Mouse (Mus musculus): ENCODE measurements at regions not wholly inside any gene's neighbourhood (a gene's known extent, or its start where the extent isn't known, plus 50 kb on each side); places are given as distances from the start of the nearest gene placed in this dataset.

GRCm38 (mm10) chr12:93273652-93274051 lies 1424.7 kb upstream of the Sel1l start:
- TF ChIP-seq ZC3H11A (IDR thresholded peaks at IDR 0.05; ENCODE audit: borderline replicate concordance, low read depth, low read length): no peak
- no peak for TF ChIP-seq MAFK (IDR thresholded peaks at IDR 0.05; ENCODE audit: insufficient read depth, low read depth, low read length)
- TF ChIP-seq ZNF384 (IDR thresholded peaks at IDR 0.05; ENCODE audit: low read depth, low read length): no peak
- TF ChIP-seq CHD2 (IDR thresholded peaks at IDR 0.05; ENCODE audit: low read depth, low read length): no peak
- TF ChIP-seq HCFC1 (IDR thresholded peaks at IDR 0.05; ENCODE audit: borderline replicate concordance, insufficient read depth, low read length): no peak
- H3K4me3 ChIP-seq (ENCODE audit: insufficient read depth in 1 of 2, low read depth in 1 of 2, low read length in 2 of 2, poor library complexity in 1 of 2, severe bottlenecking in 1 of 2): no peak overlapping the region
- in situ Hi-C loops (cut with MboI; ENCODE audit: low sequenced_read_pairs in 2 of 2, unreplicated experiment in 2 of 2): no loop called here
- no peaks in the 10 kb centered on the region for H3K4me1 ChIP-seq (ENCODE audit: control insufficient read depth in 2 of 2, insufficient read depth in 2 of 2, low read length in 2 of 2, poor library complexity in 1 of 2)
- no peaks in the 10 kb centered on the region for H3K36me3 ChIP-seq (ENCODE audit: control insufficient read depth, insufficient read depth, low read length, poor library complexity, severe bottlenecking)
- no peak for DNase-seq (ENCODE audit: low read depth, low spot score)
- no peak overlapping the region for H3K27ac ChIP-seq (ENCODE audit: insufficient read depth, low read depth, low read length, poor library complexity, severe bottlenecking)
- H3K9me3 ChIP-seq (ENCODE audit: control insufficient read depth, insufficient read depth, low read depth, low read length): no peaks in the 10 kb centered on the region
- no peak overlapping the region for H3K9ac ChIP-seq (ENCODE audit: insufficient read depth, low read depth, low read length, poor library complexity, severe bottlenecking)

GRCm38 (mm10) chr12:93230237-93230636 lies 1381.3 kb upstream of the Sel1l start:
- H3K9ac ChIP-seq (ENCODE audit: insufficient read depth, low read depth, low read length, poor library complexity, severe bottlenecking): no peak overlapping the region
- no peak for DNase-seq (ENCODE audit: low read depth, low spot score)
- TF ChIP-seq ZNF384 (IDR thresholded peaks at IDR 0.05; ENCODE audit: low read depth, low read length) (no peak), CHD2 (IDR thresholded peaks at IDR 0.05; ENCODE audit: low read depth, low read length) (no peak), MAFK (IDR thresholded peaks at IDR 0.05; ENCODE audit: insufficient read depth, low read depth, low read length) (no peak)

GRCm38 (mm10) chr12:93226826-93227225 lies 1377.9 kb upstream of the Sel1l start:
- H3K27ac ChIP-seq (ENCODE audit: insufficient read depth, low read depth, low read length, poor library complexity, severe bottlenecking): no peak overlapping the region
- TF ChIP-seq HCFC1 (IDR thresholded peaks at IDR 0.05; ENCODE audit: borderline replicate concordance, insufficient read depth, low read length) (no peak), CHD2 (IDR thresholded peaks at IDR 0.05; ENCODE audit: low read depth, low read length) (no peak), ZNF384 (IDR thresholded peaks at IDR 0.05; ENCODE audit: low read depth, low read length) (no peak), MAFK (IDR thresholded peaks at IDR 0.05; ENCODE audit: insufficient read depth, low read depth, low read length) (no peak), ZC3H11A (IDR thresholded peaks at IDR 0.05; ENCODE audit: borderline replicate concordance, low read depth, low read length) (no peak)
- no peak overlapping the region for H3K4me3 ChIP-seq (ENCODE audit: insufficient read depth in 1 of 2, low read depth in 1 of 2, low read length in 2 of 2, poor library complexity in 1 of 2, severe bottlenecking in 1 of 2)
- no peaks in the 10 kb centered on the region for H3K4me1 ChIP-seq (ENCODE audit: control insufficient read depth in 2 of 2, insufficient read depth in 2 of 2, low read length in 2 of 2, poor library complexity in 1 of 2)
- no peak for DNase-seq (ENCODE audit: low read depth, low spot score)
- H3K9me3 ChIP-seq (ENCODE audit: control insufficient read depth, insufficient read depth, low read depth, low read length): no peaks in the 10 kb centered on the region
- in situ Hi-C loops (cut with MboI; ENCODE audit: low sequenced_read_pairs in 2 of 2, unreplicated experiment in 2 of 2): no loop called here
- H3K36me3 ChIP-seq (ENCODE audit: control insufficient read depth, insufficient read depth, low read length, poor library complexity, severe bottlenecking): no peaks in the 10 kb centered on the region
- no peak overlapping the region for H3K9ac ChIP-seq (ENCODE audit: insufficient read depth, low read depth, low read length, poor library complexity, severe bottlenecking)

More at GRCm38 (mm10) chr12:93230237-93230636, 1381.3 kb upstream of the Sel1l start:
- in situ Hi-C loops (cut with MboI; ENCODE audit: low sequenced_read_pairs in 2 of 2, unreplicated experiment in 2 of 2): no loop called here
- H3K9me3 ChIP-seq (ENCODE audit: control insufficient read depth, insufficient read depth, low read depth, low read length): no peaks in the 10 kb centered on the region
- H3K36me3 ChIP-seq (ENCODE audit: control insufficient read depth, insufficient read depth, low read length, poor library complexity, severe bottlenecking): no peaks in the 10 kb centered on the region
- H3K4me1 ChIP-seq (ENCODE audit: control insufficient read depth in 2 of 2, insufficient read depth in 2 of 2, low read length in 2 of 2, poor library complexity in 1 of 2): no peaks in the 10 kb centered on the region
- no peak overlapping the region for H3K27ac ChIP-seq (ENCODE audit: insufficient read depth, low read depth, low read length, poor library complexity, severe bottlenecking)
- no peak overlapping the region for H3K4me3 ChIP-seq (ENCODE audit: insufficient read depth in 1 of 2, low read depth in 1 of 2, low read length in 2 of 2, poor library complexity in 1 of 2, severe bottlenecking in 1 of 2)

GRCm38 (mm10) chr12:93221179-93221922 lies 1372.4 kb upstream of the Sel1l start:
- in situ Hi-C loops (cut with MboI; ENCODE audit: low sequenced_read_pairs in 2 of 2, unreplicated experiment in 2 of 2): no loop called here
- no peaks in the 10 kb centered on the region for H3K36me3 ChIP-seq (ENCODE audit: control insufficient read depth, insufficient read depth, low read length, poor library complexity, severe bottlenecking)
- no peak overlapping the region for H3K4me3 ChIP-seq (ENCODE audit: insufficient read depth in 1 of 2, low read depth in 1 of 2, low read length in 2 of 2, poor library complexity in 1 of 2, severe bottlenecking in 1 of 2)
- H3K4me1 ChIP-seq (ENCODE audit: control insufficient read depth in 2 of 2, insufficient read depth in 2 of 2, low read length in 2 of 2, poor library complexity in 1 of 2): no peaks in the 10 kb centered on the region
- TF ChIP-seq CHD2 (IDR thresholded peaks at IDR 0.05; ENCODE audit: low read depth, low read length) (no peak), MAFK (IDR thresholded peaks at IDR 0.05; ENCODE audit: insufficient read depth, low read depth, low read length) (no peak), ZNF384 (IDR thresholded peaks at IDR 0.05; ENCODE audit: low read depth, low read length) (no peak), HCFC1 (IDR thresholded peaks at IDR 0.05; ENCODE audit: borderline replicate concordance, insufficient read depth, low read length) (no peak), ZC3H11A (IDR thresholded peaks at IDR 0.05; ENCODE audit: borderline replicate concordance, low read depth, low read length) (no peak)
- no peak overlapping the region for H3K27ac ChIP-seq (ENCODE audit: insufficient read depth, low read depth, low read length, poor library complexity, severe bottlenecking)
- H3K9ac ChIP-seq (ENCODE audit: insufficient read depth, low read depth, low read length, poor library complexity, severe bottlenecking): no peak overlapping the region
- no peak for DNase-seq (ENCODE audit: low read depth, low spot score)
- H3K9me3 ChIP-seq (ENCODE audit: control insufficient read depth, insufficient read depth, low read depth, low read length): no peaks in the 10 kb centered on the region

Data from ES-E14 (cell line).